Mouse (Mus musculus): Measurements from ENCODE around the gene Retreg2.

DNA sequence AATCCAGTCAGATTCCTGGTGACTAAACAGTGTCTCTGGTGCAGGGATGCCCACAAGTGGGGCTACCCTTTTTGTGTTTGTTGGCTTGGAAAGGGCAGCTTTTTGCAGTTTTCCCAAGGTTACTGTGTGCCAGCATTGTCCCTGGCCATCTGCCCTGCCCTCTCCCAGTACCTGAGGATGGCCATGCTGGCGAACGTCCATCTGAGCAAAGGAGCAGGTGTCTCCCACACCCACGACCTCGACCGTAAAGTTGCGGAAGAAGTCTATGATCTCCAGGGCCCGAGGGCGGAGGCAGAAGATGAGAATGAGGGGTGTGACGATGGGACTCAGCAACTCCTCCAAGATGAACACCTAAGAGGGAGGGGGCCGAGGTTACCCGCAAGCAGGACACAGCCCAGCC lies 42.9 kb downstream of the Retreg2 start:
- no peak for TF ChIP-seq CTCF (IDR thresholded peaks at IDR 0.05)
- no peak for TF ChIP-seq POLR2A (IDR thresholded peaks at IDR 0.05; ENCODE audit: insufficient read depth, low read depth, low read length)
- TF ChIP-seq EP300 (IDR thresholded peaks at IDR 0.05; ENCODE audit: insufficient read depth, low read depth, low read length) = no peak
